Mouse (Mus musculus) heart, adult 18-20 months (tissue): Measurements from ENCODE around the gene Actn3. TPM values are rescaled to one million over a fixed set of nuclear protein-coding genes. Genes with fewer than 3 reads are reported as not detected.
A peak's percentile ranks its signal among the peaks of the same experiment; 100 is the strongest.
"Not testable (repeated sequence)": the region's sequence is repeated elsewhere in the genome, so short reads cannot be mapped to it uniquely, and the experiment has no call there.

Experiments used
- DNase-seq, 2 experiments: peaks; one replicate each; pipeline ENCODE4 v3.0.0; 2021 to 2022; ENCODE audit warnings: mixed read lengths in 1 of 2
- total RNA-seq, 2 experiments: library from RNA; stranded (reverse); gene quantifications; 2 replicates each; pipeline ENCODE4 v1.2.3; 2021

Actn3 gene
- total RNA-seq, 2 experiments from 2014 or later, result 0.42 to 0.49 TPM

GRCm38 (mm10) chr19:4859081-4859480 is 18.6 kb downstream of the Actn3 start:
- no peak for DNase-seq

- no peak for DNase-seq
Measured at GRCm38 (mm10) chr19:4855951-4856350, 21.8 kb downstream of the Actn3 start.

GRCm38 (mm10) chr19:4855470-4855820 is 22.3 kb downstream of the Actn3 start:
- no peak for DNase-seq

- peak; percentile 93 to 95 for DNase-seq
Measured at GRCm38 (mm10) chr19:4854552-4855469, 22.9 kb downstream of the Actn3 start, which contains the start of gene Ctsf. TSS of gene Ctsf (plus strand) at chr19:4855130.

GRCm38 (mm10) chr19:4850281-4850680 is 27.4 kb downstream of the Actn3 start:
- DNase-seq, result no peak

GRCm38 (mm10) chr19:4849800-4850199 is 27.9 kb downstream of the Actn3 start:
- no peak for DNase-seq

GRCm38 (mm10) chr19:4847490-4847889 is 30.2 kb downstream of the Actn3 start:
- DNase-seq, result peak in 1 of 2 experiments; percentile 30

- DNase-seq, result no peak
Measured at GRCm38 (mm10) chr19:4845846-4846245, 31.9 kb downstream of the Actn3 start.

- no peak for DNase-seq
Measured at GRCm38 (mm10) chr19:4842611-4843010, 35.1 kb downstream of the Actn3 start.

GRCm38 (mm10) chr19:4840848-4841247 is 36.9 kb downstream of the Actn3 start:
- no peak for DNase-seq

- peak; percentile 97 to 98 for DNase-seq
Measured at GRCm38 (mm10) chr19:4839149-4839548, 38.6 kb downstream of the Actn3 start, which contains the start of the genes Ccs and Ccdc87. TSS of gene Ccs (minus strand) at chr19:4839332. TSS of gene Ccdc87 (plus strand) at chr19:4839366.

GRCm38 (mm10) chr19:4838526-4839140 is 39.1 kb downstream of the Actn3 start:
- DNase-seq, result no peak

- no peak for DNase-seq
Measured at GRCm38 (mm10) chr19:4837049-4837448, 40.7 kb downstream of the Actn3 start.

GRCm38 (mm10) chr19:4836096-4836495 is 41.6 kb downstream of the Actn3 start:
- no peak for DNase-seq

GRCm38 (mm10) chr19:4833977-4834376 is 43.7 kb downstream of the Actn3 start:
- peak in 1 of 2 experiments; percentile 39 for DNase-seq

- DNase-seq, result peak; percentile 78 to 83
Measured at GRCm38 (mm10) chr19:4829156-4829555, 48.6 kb downstream of the Actn3 start.

GRCm38 (mm10) chr19:4828444-4829114 is 49.1 kb downstream of the Actn3 start:
- no peak for DNase-seq

- peak; percentile 86 to 91 for DNase-seq
Measured at GRCm38 (mm10) chr19:4820678-4821303, 56.9 kb downstream of the Actn3 start.

- no peak for DNase-seq
Measured at GRCm38 (mm10) chr19:4817182-4817835, 60.4 kb downstream of the Actn3 start.

GRCm38 (mm10) chr19:4813015-4813414 is 64.7 kb downstream of the Actn3 start:
- no peak for DNase-seq

- DNase-seq, result not testable (repeated sequence)
Measured at GRCm38 (mm10) chr19:4812334-4812949, 65.3 kb downstream of the Actn3 start.
